Mouse (Mus musculus) neural tube, embryonic 15.5 days (tissue): ENCODE measurements around the gene Wrnip1. TPM values are rescaled to one million over a fixed set of nuclear protein-coding genes. Genes with fewer than 3 reads are reported as not detected.

Experiments used
- ATAC-seq: fragments of 200-750 bp; cut with Nextera tagmentation; 2 replicates; pipeline ENCODE4 v1.8.0; 2017; ENCODE audit warnings: mild to moderate bottlenecking, moderate TSS enrichment, moderate library complexity; ENCODE audit not compliant: low FRiP score
- H3K27ac ChIP-seq: fragments of 300-500 bp; sonication (generic); replicated peaks from 2 replicates; pipeline ENCODE4 v1.5.1; 2015; ENCODE audit warnings: mild to moderate bottlenecking, inconsistent platforms
- H3K27me3 ChIP-seq: fragments of 300-500 bp; sonication (generic); replicated peaks from 2 replicates; pipeline ENCODE4 v1.6.1; 2015; ENCODE audit warnings: inconsistent platforms
- H3K36me3 ChIP-seq: fragments of 300-500 bp; sonication (generic); 2 replicates; pipeline ENCODE4 v1.6.1; 2015; ENCODE audit warnings: inconsistent platforms
- H3K4me1 ChIP-seq: fragments of 300-500 bp; sonication (generic); 2 replicates; pipeline ENCODE4 v1.6.1; 2015; ENCODE audit warnings: inconsistent platforms
- H3K4me2 ChIP-seq: fragments of 300-500 bp; sonication (generic); 2 replicates; pipeline ENCODE4 v1.6.1; 2015; ENCODE audit warnings: inconsistent platforms, mild to moderate bottlenecking, moderate library complexity
- H3K4me3 ChIP-seq: fragments of 300-500 bp; sonication (generic); replicated peaks from 2 replicates; pipeline ENCODE4 v1.5.1; 2015; ENCODE audit warnings: mild to moderate bottlenecking, inconsistent platforms
- H3K9ac ChIP-seq: fragments of 300-500 bp; sonication (generic); replicated peaks from 2 replicates; pipeline ENCODE4 v1.6.1; 2015; ENCODE audit warnings: mild to moderate bottlenecking, inconsistent platforms
- H3K9me3 ChIP-seq: fragments of 300-500 bp; sonication (generic); replicated peaks from 2 replicates; pipeline ENCODE4 v1.6.1; 2016; ENCODE audit warnings: inconsistent platforms
- WGBS: fragments of 180-500 bp; shearing (Covaris S2); methylation state at CpG from one replicate; pipeline ENCODE4 v1.1.7; 2015; ENCODE audit warnings: mixed read lengths; 5-methylcytosine and 5-hydroxymethylcytosine counted together
- polyA plus RNA-seq: library from polyadenylated mRNA; unstranded; fragments of >200 nt; fragmentation: Nextera tagmentation; extraction: Ambion mirVana; gene quantifications from 2 replicates; pipeline ENCODE4 v1.2.1, GENCODE M21; 2015

The Wrnip1 gene
- polyA plus RNA-seq, 1 experiment from 2014 or later = 42.8 TPM

- Histone ChIP-seq H3K4me2 (no peak within 1 kb of the TSS), H3K36me3 (no peaks in the 10 kb centered on the region), H3K4me3 (no peak within 1 kb of the TSS), H3K9me3 (no peaks in the 10 kb centered on the region), H3K9ac (no peak within 1 kb of the TSS), H3K27me3 (no peaks in the 10 kb centered on the region), H3K4me1 (no peaks in the 10 kb centered on the region), H3K27ac (no peak within 1 kb of the TSS)
- WGBS = 84% methylated on average over 8 of the region's 8 CpGs
- no peak for ATAC-seq
Measured at GRCm38 (mm10) chr13:32783816-32784215, 18.0 kb upstream of the Wrnip1 start, which contains the start of gene Mylk4. Gene Mylk4, minus strand, starts transcription at chr13:32783954.

GRCm38 (mm10) chr13:32787584-32787983 is 14.3 kb upstream of the Wrnip1 start:
- no peaks in the 10 kb centered on the region for H3K36me3 ChIP-seq
- ATAC-seq = no peak
- H3K27ac ChIP-seq = no peak overlapping the region
- no peak overlapping the region for H3K9ac ChIP-seq
- WGBS = 80% methylated on average over 2 of the region's 2 CpGs
- H3K4me3 ChIP-seq = no peak overlapping the region
- H3K4me1 ChIP-seq = no peaks in the 10 kb centered on the region
- no peak overlapping the region for H3K4me2 ChIP-seq
- H3K9me3 ChIP-seq = no peaks in the 10 kb centered on the region
- no peaks in the 10 kb centered on the region for H3K27me3 ChIP-seq

DNA sequence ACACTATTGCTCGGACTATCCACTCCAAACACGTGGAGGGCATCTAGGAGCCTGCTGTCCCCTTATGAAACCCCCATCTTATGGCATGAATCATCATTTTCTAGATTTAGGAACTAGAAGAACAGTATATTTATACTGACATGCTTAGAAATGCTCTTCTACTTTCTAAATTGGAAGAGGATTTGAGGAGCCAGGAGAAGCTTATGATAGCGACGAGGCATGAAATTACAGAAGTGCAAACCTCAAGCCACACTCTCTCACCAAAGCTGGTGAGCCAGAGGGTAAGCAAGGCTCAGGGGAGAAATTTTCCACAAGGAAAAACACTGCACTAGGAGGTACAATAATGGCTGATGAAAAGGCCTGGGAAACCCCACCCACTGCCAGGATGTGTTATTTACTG is 12.1 kb upstream of the Wrnip1 start:
- no peaks in the 10 kb centered on the region for H3K27me3 ChIP-seq
- no peak overlapping the region for H3K4me3 ChIP-seq
- H3K27ac ChIP-seq = no peak overlapping the region
- H3K9ac ChIP-seq = no peak overlapping the region
- no peaks in the 10 kb centered on the region for H3K9me3 ChIP-seq
- H3K36me3 ChIP-seq = no peaks in the 10 kb centered on the region
- no peak for ATAC-seq
- no peaks in the 10 kb centered on the region for H3K4me1 ChIP-seq
- no peak overlapping the region for H3K4me2 ChIP-seq
- WGBS = 77% methylated on average over 4 of the region's 4 CpGs

- no peaks in the 10 kb centered on the region for H3K27me3 ChIP-seq
- no peak for ATAC-seq
- no peak overlapping the region for H3K9ac ChIP-seq
- no peak overlapping the region for H3K4me3 ChIP-seq
- 73% methylated on average over 2 of the region's 2 CpGs for WGBS
- H3K9me3 ChIP-seq = no peaks in the 10 kb centered on the region
- H3K4me1 ChIP-seq = 0 out of 2 replicates have a peak, but pooled peaks cover 2% of the 10 kb centered on the region
- no peak overlapping the region for H3K27ac ChIP-seq
- H3K36me3 ChIP-seq = no peaks in the 10 kb centered on the region
- no peak overlapping the region for H3K4me2 ChIP-seq
Measured at GRCm38 (mm10) chr13:32794619-32795018, 7.2 kb upstream of the Wrnip1 start.

GRCm38 (mm10) chr13:32795166-32795565 is 6.7 kb upstream of the Wrnip1 start:
- Histone ChIP-seq H3K36me3 (no peaks in the 10 kb centered on the region), H3K4me3 (no peak overlapping the region), H3K27ac (no peak overlapping the region), H3K9ac (no peak overlapping the region), H3K27me3 (no peaks in the 10 kb centered on the region), H3K4me2 (no peak overlapping the region), H3K9me3 (no peaks in the 10 kb centered on the region), H3K4me1 (0 out of 2 replicates have a peak, but pooled peaks cover 2% of the 10 kb centered on the region)
- WGBS = 91% methylated on average over 5 of the region's 5 CpGs
- no peak for ATAC-seq

- H3K27me3 ChIP-seq = no peaks in the 10 kb centered on the region
- no peak for ATAC-seq
- no peaks in the 10 kb centered on the region for H3K9me3 ChIP-seq
- no peak overlapping the region for H3K9ac ChIP-seq
- H3K27ac ChIP-seq = no peak overlapping the region
- no peak overlapping the region for H3K4me3 ChIP-seq
- no peak overlapping the region for H3K4me2 ChIP-seq
- H3K36me3 ChIP-seq = no peaks in the 10 kb centered on the region
- 96% methylated on average over 1 of the region's 1 CpGs for WGBS
- H3K4me1 ChIP-seq = peaks cover 8% of the 10 kb centered on the region
Measured at GRCm38 (mm10) chr13:32797085-32797484, 4.8 kb upstream of the Wrnip1 start.

GRCm38 (mm10) chr13:32799131-32799530 is 2.7 kb upstream of the Wrnip1 start:
- Histone ChIP-seq H3K36me3 (no peaks in the 10 kb centered on the region), H3K27ac (no peak overlapping the region), H3K4me1 (peaks cover 21% of the 10 kb centered on the region), H3K4me3 (no peak overlapping the region), H3K27me3 (no peaks in the 10 kb centered on the region), H3K4me2 (no peak overlapping the region), H3K9ac (no peak overlapping the region), H3K9me3 (no peaks in the 10 kb centered on the region)
- no peak for ATAC-seq
- 80% methylated on average over 2 of the region's 2 CpGs for WGBS

- Histone ChIP-seq H3K4me2 (peak overlapping the region; percentile 61), H3K4me1 (peaks cover 32% of the 10 kb centered on the region), H3K36me3 (no peaks in the 10 kb centered on the region; the same call in 1 of the 2 replicates), H3K9me3 (no peaks in the 10 kb centered on the region), H3K27ac (peak overlapping the region; percentile 77; the same call in 1 of the 2 replicates), H3K9ac (peak overlapping the region; percentile 42; the same call in 1 of the 2 replicates), H3K4me3 (peak overlapping the region; percentile 69), H3K27me3 (no peaks in the 10 kb centered on the region)
- ATAC-seq = no peak
Measured at GRCm38 (mm10) chr13:32800859-32801258, 979 bp upstream of the Wrnip1 start.

DNA sequence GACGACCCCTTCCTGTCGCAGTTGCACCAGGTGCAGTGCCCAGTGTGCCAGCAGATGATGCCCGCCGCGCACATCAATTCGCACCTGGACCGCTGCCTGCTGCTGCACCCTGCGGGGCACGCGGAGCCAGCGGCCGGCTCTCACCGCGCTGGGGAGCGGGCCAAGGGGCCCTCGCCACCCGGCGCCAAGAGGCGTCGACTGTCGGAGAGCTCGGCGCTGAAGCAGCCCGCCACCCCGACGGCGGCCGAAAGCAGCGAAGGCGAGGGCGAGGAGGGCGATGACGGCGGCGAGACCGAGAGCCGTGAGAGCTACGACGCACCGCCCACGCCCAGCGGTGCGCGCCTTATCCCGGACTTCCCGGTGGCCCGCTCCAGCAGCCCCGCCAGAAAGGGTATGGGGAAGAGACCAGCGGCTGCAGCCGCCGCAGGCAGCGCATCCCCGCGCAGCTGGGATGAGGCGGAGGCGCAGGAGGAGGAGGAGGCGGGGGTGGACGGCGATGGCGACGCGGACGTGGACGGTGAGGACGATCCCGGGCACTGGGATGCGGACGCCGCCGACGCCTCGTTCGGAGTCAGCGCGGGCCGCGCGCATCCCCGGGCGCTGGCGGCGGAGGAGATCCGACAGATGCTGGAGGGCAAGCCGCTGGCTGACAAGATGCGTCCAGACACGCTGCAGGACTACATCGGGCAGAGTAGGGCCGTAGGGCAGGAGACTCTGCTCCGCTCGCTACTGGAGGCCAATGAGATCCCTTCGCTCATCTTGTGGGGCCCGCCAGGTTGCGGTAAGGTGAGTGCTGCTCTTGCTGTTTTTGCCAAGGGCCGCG is 632 bp downstream of the Wrnip1 start, which contains the start of gene D930007J09Rik:
D930007J09Rik (minus strand) TSS at position 591 of the 823 bp plus-strand sequence.
- H3K9me3 ChIP-seq = no peaks in the 10 kb centered on the region
- peaks cover 11% of the 10 kb centered on the region for H3K36me3 ChIP-seq
- H3K27me3 ChIP-seq = no peaks in the 10 kb centered on the region
- peak within 1 kb of the TSS; percentile 88 for H3K27ac ChIP-seq
- ATAC-seq = peak; percentile 15
- H3K4me2 ChIP-seq = peak within 1 kb of the TSS; percentile 78
- under 1% methylated on average over 77 of the region's 95 CpGs for WGBS
- H3K4me1 ChIP-seq = peaks cover 30% of the 10 kb centered on the region
- H3K9ac ChIP-seq = peak within 1 kb of the TSS; percentile 87
- H3K4me3 ChIP-seq = peak within 1 kb of the TSS; percentile 69

DNA sequence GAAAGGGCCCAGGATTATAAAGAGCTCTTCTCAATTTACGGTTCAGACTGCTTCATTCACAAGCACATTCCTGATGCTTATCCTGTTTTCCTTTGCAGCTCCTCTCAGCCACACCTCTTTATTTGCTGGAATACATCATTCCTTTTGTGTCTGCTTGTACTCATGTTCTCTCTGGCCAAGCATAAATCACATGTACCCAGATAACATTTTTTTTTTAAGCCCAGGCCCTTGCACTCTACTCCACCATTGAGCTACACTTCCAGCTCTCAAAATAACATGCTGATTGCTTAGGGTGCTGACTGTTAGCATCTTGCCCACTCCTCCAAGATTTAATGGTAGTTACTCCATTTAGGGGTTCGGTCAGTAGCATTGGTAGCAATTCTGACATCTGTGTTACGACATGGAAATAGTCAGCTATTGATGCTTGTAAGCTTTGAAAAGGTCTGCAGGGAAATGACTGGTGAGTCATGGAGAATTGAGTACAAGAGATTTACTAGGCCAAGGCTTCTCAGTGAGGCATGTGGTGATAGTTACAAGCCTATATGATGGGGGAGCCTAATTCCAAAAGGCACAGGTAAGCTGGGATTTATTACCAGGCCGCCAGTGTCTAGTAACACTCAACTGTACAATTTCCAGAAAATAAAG is 2.0 kb downstream of the Wrnip1 start:
- WGBS = 51% methylated on average over 4 of the region's 4 CpGs
- Histone ChIP-seq H3K4me2 (peak overlapping the region; percentile 78), H3K9ac (peak overlapping the region; percentile 87), H3K27ac (no peak overlapping the region), H3K4me3 (peak overlapping the region; percentile 69), H3K36me3 (peaks cover 18% of the 10 kb centered on the region), H3K9me3 (no peaks in the 10 kb centered on the region), H3K27me3 (no peaks in the 10 kb centered on the region), H3K4me1 (peaks cover 30% of the 10 kb centered on the region)
- no peak for ATAC-seq

GRCm38 (mm10) chr13:32806820-32807219 is 5.0 kb downstream of the Wrnip1 start:
- no peak overlapping the region for H3K9ac ChIP-seq
- H3K4me2 ChIP-seq = no peak overlapping the region
- H3K9me3 ChIP-seq = no peaks in the 10 kb centered on the region
- H3K36me3 ChIP-seq = peaks cover 25% of the 10 kb centered on the region
- H3K27me3 ChIP-seq = no peaks in the 10 kb centered on the region
- WGBS = 71% methylated on average over 7 of the region's 7 CpGs
- H3K4me1 ChIP-seq = peaks cover 24% of the 10 kb centered on the region
- H3K27ac ChIP-seq = no peak overlapping the region
- H3K4me3 ChIP-seq = no peak overlapping the region
- no peak for ATAC-seq

DNA sequence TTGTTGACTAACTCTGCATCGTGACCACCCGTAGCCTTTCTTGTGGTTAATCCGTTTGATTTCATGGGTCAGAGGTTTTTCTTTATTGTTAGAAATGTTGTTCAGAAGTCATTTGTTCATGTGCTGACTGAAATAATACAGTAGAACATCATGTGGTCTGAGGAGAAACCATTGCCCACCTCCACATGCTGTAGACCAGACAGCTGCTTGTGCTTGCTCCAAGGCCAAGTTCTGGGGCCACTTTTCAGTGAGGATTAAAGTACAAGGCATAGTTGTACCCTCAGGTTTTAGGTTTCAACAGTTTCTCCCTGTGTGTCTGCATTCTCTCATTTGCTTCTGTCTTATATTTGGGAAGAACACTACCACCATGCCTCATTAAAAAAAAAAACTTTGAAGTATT is 5.8 kb downstream of the Wrnip1 start:
- Histone ChIP-seq H3K27ac (no peak overlapping the region), H3K4me2 (no peak overlapping the region), H3K36me3 (peaks cover 28% of the 10 kb centered on the region), H3K4me1 (peaks cover 24% of the 10 kb centered on the region), H3K9ac (no peak overlapping the region), H3K4me3 (no peak overlapping the region), H3K27me3 (no peaks in the 10 kb centered on the region), H3K9me3 (no peaks in the 10 kb centered on the region)
- ATAC-seq = no peak
- 74% methylated on average over 3 of the region's 3 CpGs for WGBS
